Mouse (Mus musculus): ENCODE measurements around the gene Tsen15. TPM values are rescaled to one million over a fixed set of nuclear protein-coding genes. Genes with fewer than 3 reads are reported as not detected.
A peak's percentile ranks its signal among the peaks of the same experiment; 100 is the strongest.

Gene Tsen15
- polyA plus RNA-seq, 1 experiment from 2014 or later = 90.3 TPM

- Histone ChIP-seq H3K27ac (ENCODE audit: low read depth) (no peak overlapping the region), H3K9me3 (ENCODE audit: low read depth, low read length) (peaks cover 8% of the 10 kb centered on the region), H3K4me2 (no peak overlapping the region), H3K27me3 (ENCODE audit: insufficient read depth, low read length) (0 out of 2 replicates have a peak, but pooled peaks cover 4% of the 10 kb centered on the region), H3K4me1 (ENCODE audit: insufficient read depth) (peaks cover 12% of the 10 kb centered on the region; the same call in 1 of the 2 replicates), H3K36me3 (ENCODE audit: insufficient read depth) (no peaks in the 10 kb centered on the region), H3K9ac (no peak overlapping the region), H3K4me3 (ENCODE audit: low read depth, low read length) (no peak overlapping the region)
- no peak for TF ChIP-seq CTCF (IDR thresholded peaks at IDR 0.05; ENCODE audit: low read depth)
- DNase-seq = peak; percentile 89
- WGBS = 32% methylated on average over 13 of the region's 13 CpGs
- ATAC-seq (ENCODE audit: insufficient read depth) = peak; percentile 72
Measured at GRCm38 (mm10) chr1:152416306-152416904, 29.9 kb upstream of the Tsen15 start.

- Histone ChIP-seq H3K4me2 (no peak overlapping the region), H3K27ac (ENCODE audit: low read depth) (no peak overlapping the region), H3K4me1 (ENCODE audit: insufficient read depth) (peaks cover 8% of the 10 kb centered on the region; the same call in 1 of the 2 replicates), H3K36me3 (ENCODE audit: insufficient read depth) (no peaks in the 10 kb centered on the region), H3K4me3 (ENCODE audit: low read depth, low read length) (no peak overlapping the region), H3K9ac (no peak overlapping the region), H3K27me3 (ENCODE audit: insufficient read depth, low read length) (no peaks in the 10 kb centered on the region), H3K9me3 (ENCODE audit: low read depth, low read length) (peaks cover 8% of the 10 kb centered on the region)
- DNase-seq = no peak
- TF ChIP-seq CTCF (IDR thresholded peaks at IDR 0.05; ENCODE audit: low read depth) = no peak
- 72% methylated on average over 10 of the region's 10 CpGs for WGBS
- ATAC-seq (ENCODE audit: insufficient read depth) = no peak
Measured at GRCm38 (mm10) chr1:152414451-152414850, 28.0 kb upstream of the Tsen15 start.

- H3K9ac ChIP-seq = no peak overlapping the region
- H3K4me3 ChIP-seq (ENCODE audit: low read depth, low read length) = no peak overlapping the region
- no peaks in the 10 kb centered on the region for H3K36me3 ChIP-seq (ENCODE audit: insufficient read depth)
- peaks cover 8% of the 10 kb centered on the region for H3K9me3 ChIP-seq (ENCODE audit: low read depth, low read length)
- no peaks in the 10 kb centered on the region for H3K27me3 ChIP-seq (ENCODE audit: insufficient read depth, low read length)
- H3K4me2 ChIP-seq = no peak overlapping the region
- H3K27ac ChIP-seq (ENCODE audit: low read depth) = no peak overlapping the region
- no peak for DNase-seq
- 65% methylated on average over 1 of the region's 1 CpGs for WGBS
- peaks cover 8% of the 10 kb centered on the region; the same call in 1 of the 2 replicates for H3K4me1 ChIP-seq (ENCODE audit: insufficient read depth)
- no peak for ATAC-seq (ENCODE audit: insufficient read depth)
- no peak for TF ChIP-seq CTCF (IDR thresholded peaks at IDR 0.05; ENCODE audit: low read depth)
Measured at GRCm38 (mm10) chr1:152413961-152414360, 27.5 kb upstream of the Tsen15 start.

GRCm38 (mm10) chr1:152413116-152413515, 26.6 kb upstream of the Tsen15 start:
- Histone ChIP-seq H3K9me3 (ENCODE audit: low read depth, low read length) (peaks cover 8% of the 10 kb centered on the region), H3K27ac (ENCODE audit: low read depth) (no peak overlapping the region), H3K4me2 (no peak overlapping the region), H3K27me3 (ENCODE audit: insufficient read depth, low read length) (no peaks in the 10 kb centered on the region), H3K4me3 (ENCODE audit: low read depth, low read length) (no peak overlapping the region), H3K9ac (no peak overlapping the region), H3K4me1 (ENCODE audit: insufficient read depth) (peaks cover 8% of the 10 kb centered on the region; the same call in 1 of the 2 replicates), H3K36me3 (ENCODE audit: insufficient read depth) (no peaks in the 10 kb centered on the region)
- no peak for DNase-seq
- ATAC-seq (ENCODE audit: insufficient read depth) = no peak
- WGBS = 94% methylated on average over 2 of the region's 2 CpGs
- TF ChIP-seq CTCF (IDR thresholded peaks at IDR 0.05; ENCODE audit: low read depth) = no peak

- DNase-seq = no peak
- Histone ChIP-seq H3K4me2 (no peak overlapping the region), H3K36me3 (ENCODE audit: insufficient read depth) (no peaks in the 10 kb centered on the region), H3K9ac (no peak overlapping the region), H3K4me3 (ENCODE audit: low read depth, low read length) (no peak overlapping the region), H3K9me3 (ENCODE audit: low read depth, low read length) (peaks cover 8% of the 10 kb centered on the region), H3K4me1 (ENCODE audit: insufficient read depth) (peaks cover 3% of the 10 kb centered on the region; the same call in 1 of the 2 replicates), H3K27ac (ENCODE audit: low read depth) (no peak overlapping the region), H3K27me3 (ENCODE audit: insufficient read depth, low read length) (no peaks in the 10 kb centered on the region)
- no peak for ATAC-seq (ENCODE audit: insufficient read depth)
- TF ChIP-seq CTCF (IDR thresholded peaks at IDR 0.05; ENCODE audit: low read depth) = no peak
- WGBS = 88% methylated on average over 3 of the region's 3 CpGs
Measured at GRCm38 (mm10) chr1:152410657-152411056, 24.2 kb upstream of the Tsen15 start.

- no peaks in the 10 kb centered on the region for H3K36me3 ChIP-seq (ENCODE audit: insufficient read depth)
- WGBS = 77% methylated on average over 4 of the region's 4 CpGs
- H3K4me3 ChIP-seq (ENCODE audit: low read depth, low read length) = no peak overlapping the region
- peaks cover 8% of the 10 kb centered on the region for H3K9me3 ChIP-seq (ENCODE audit: low read depth, low read length)
- no peak for DNase-seq
- H3K9ac ChIP-seq = no peak overlapping the region
- ATAC-seq (ENCODE audit: insufficient read depth) = no peak
- no peaks in the 10 kb centered on the region for H3K4me1 ChIP-seq (ENCODE audit: insufficient read depth)
- no peak for TF ChIP-seq CTCF (IDR thresholded peaks at IDR 0.05; ENCODE audit: low read depth)
- no peak overlapping the region for H3K27ac ChIP-seq (ENCODE audit: low read depth)
- H3K27me3 ChIP-seq (ENCODE audit: insufficient read depth, low read length) = no peaks in the 10 kb centered on the region
- H3K4me2 ChIP-seq = no peak overlapping the region
Measured at GRCm38 (mm10) chr1:152409356-152409755, 22.9 kb upstream of the Tsen15 start.

GRCm38 (mm10) chr1:152407021-152407946, 20.8 kb upstream of the Tsen15 start:
- no peak for TF ChIP-seq CTCF (IDR thresholded peaks at IDR 0.05; ENCODE audit: low read depth)
- DNase-seq (no peak), ATAC-seq (ENCODE audit: insufficient read depth) (no peak)
- H3K27me3 ChIP-seq (ENCODE audit: insufficient read depth, low read length) = peaks cover 4% of the 10 kb centered on the region; the same call in 1 of the 2 replicates
- peaks cover 3% of the 10 kb centered on the region for H3K9me3 ChIP-seq (ENCODE audit: low read depth, low read length)
- H3K4me2 ChIP-seq = peak overlapping the region; percentile 44
- H3K9ac ChIP-seq = no peak overlapping the region
- WGBS = 27% methylated on average over 22 of the region's 22 CpGs
- no peaks in the 10 kb centered on the region for H3K36me3 ChIP-seq (ENCODE audit: insufficient read depth)
- H3K27ac ChIP-seq (ENCODE audit: low read depth) = no peak overlapping the region
- H3K4me3 ChIP-seq (ENCODE audit: low read depth, low read length) = no peak overlapping the region
- H3K4me1 ChIP-seq (ENCODE audit: insufficient read depth) = no peaks in the 10 kb centered on the region
